Mouse (Mus musculus) heart, postnatal 0 days (tissue): ENCODE measurements around the gene Tmem109.

Experiments used
- CTCF ChIP-seq: IDR thresholded peaks from 2 replicates; pipeline ENCODE4 v1.5.1; 2016; ENCODE audit warnings: antibody characterized with exemption, control low read depth, low read depth
- EP300 ChIP-seq: IDR thresholded peaks from 2 replicates; pipeline ENCODE4 v1.6.1; 2016; ENCODE audit warnings: antibody characterized with exemption, low read depth

DNA sequence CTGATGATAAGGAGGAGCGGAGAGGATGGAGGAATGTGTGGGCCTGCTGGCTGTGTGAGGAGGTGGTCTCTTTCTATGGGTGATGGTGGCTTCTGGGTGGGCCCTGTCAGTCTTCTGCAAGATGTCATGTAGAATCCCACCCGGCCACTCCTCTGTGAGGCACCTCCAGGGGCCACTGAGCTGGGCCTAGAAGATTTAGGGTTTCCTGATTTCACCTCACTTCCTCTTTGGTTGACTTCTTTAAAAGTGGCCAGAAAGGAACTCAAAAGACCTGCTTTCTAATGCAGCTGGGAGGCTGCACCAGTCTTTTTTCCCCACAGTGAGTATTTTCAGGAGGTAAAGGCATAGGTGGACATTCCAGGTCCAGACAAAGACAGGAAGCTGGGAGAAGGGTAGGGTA lies 48.8 kb upstream of the Tmem109 start:
- TF ChIP-seq CTCF (no peak), EP300 (no peak)
